Mouse (Mus musculus): ENCODE data around the gene Mvb12a. TPM values are rescaled to one million over a fixed set of nuclear protein-coding genes. Genes with fewer than 3 reads are reported as not detected.
"Not testable (repeated sequence)": the region's sequence is repeated elsewhere in the genome, so short reads cannot be mapped to it uniquely, and the experiment has no call there.

The Mvb12a gene
- total RNA-seq, 2 experiments from 2014 or later = 37.4 to 40.7 TPM

DNA sequence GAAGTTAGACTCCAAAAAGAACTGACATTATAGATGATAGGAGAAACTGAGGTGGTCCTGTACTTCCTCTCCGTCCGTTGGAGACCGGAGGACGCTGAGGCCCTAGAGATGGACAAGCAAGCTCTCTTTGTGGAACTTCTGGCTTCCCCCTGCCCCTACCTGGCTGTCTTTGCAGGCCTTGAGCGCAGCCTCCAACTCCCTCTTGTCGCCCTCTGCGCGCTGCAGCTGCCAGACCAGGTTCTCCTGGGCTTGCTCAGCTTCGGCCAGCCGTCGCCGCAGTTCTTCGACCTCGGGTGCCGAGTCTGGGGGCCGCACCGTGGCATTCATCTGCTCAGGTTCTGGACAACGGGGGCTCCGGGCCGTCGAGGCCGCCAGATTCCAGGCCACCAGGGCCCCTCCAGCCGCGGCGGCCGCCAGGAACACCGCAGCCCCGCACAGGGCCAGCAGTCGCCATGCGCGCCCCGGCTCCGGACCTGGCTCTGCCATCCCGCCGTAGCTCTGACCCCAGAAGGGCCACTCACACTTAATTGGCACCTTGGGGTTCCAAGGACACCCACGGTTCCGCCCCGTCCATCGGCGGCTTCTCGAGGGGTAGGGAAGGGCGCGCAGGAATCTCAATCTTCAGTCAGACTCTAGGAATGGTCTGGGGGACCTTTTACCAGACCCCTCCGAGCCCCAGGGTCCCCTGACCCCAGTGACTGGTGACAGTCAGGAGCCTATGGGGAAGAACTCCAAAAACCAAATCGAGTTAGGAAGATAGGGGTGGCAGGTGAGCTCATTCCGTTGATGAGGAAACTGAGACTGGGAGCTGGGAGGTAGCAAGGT, 17.3 kb upstream of the Mvb12a start, which contains the start of gene Ccdc194:
Gene Ccdc194 (minus strand): TSS at position 486 of the 825 bp plus-strand sequence.
- no peak for DNase-seq
- intact Hi-C loops (cut with DNase I) = loop anchor here (10.0 kb wide), 1 partner anchor 81 kb away; no protein-coding TSS in a partner anchor

DNA sequence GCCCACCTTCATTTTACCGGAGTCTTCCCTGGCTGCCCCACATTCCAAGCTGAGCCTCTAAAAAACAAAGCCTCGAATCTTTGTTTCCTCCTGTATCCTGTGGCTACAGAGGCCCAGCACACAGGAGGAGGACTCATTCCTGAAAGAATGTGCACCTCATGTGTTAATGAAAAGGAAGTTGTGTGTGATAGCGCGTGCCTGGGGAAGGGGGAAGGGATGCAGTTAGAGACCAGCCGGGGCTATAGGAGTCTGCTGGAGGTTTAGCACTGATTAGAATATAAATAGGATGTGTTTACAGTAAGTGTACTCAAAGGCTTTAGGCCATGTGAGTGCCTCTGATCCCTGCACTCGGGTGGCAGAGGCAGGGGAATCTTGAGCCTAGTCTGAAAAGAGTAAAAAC, 16.4 kb upstream of the Mvb12a start:
- intact Hi-C loops (cut with DNase I) = loop anchor here (10.0 kb wide), 1 partner anchor 81 kb away; no protein-coding TSS in a partner anchor
- DNase-seq = no peak

DNA sequence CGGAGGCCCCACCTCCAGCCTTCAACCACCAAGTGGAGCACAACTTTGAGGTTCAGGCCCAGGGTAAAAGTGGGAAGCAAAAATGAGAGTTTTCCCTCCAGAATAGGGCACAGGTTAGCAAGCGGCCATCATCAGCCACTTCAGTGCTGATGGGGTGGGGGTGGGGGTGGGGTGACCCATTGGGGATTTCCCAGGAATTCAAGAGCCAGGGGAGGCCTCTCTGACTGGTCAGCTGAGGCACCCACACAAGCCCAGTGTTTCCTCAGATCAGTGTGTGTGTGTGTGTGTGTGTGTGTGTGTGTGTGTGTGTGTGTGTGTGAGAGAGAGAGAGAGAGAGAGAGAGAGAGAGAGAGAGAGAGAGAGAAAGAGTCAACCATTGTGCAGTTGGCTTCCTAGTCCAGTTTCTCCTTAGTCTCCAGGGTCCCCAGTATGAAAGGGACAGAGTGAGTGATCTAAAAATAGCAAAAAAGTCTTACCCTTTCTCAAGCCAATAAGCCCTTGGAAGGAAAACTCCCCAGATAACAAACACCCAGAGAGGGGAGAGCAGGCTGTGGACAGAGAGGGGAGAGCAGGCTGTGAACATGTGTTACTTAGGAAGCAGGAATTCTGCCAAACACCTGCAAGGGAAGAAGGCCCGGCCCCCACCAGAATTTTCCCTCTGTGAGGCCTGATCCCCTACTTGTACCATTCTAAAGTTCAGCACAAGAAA, 15.4 kb upstream of the Mvb12a start:
- intact Hi-C loops (cut with DNase I) = loop anchor here (10.0 kb wide), 1 partner anchor 83 kb away; no protein-coding TSS in a partner anchor
- DNase-seq = no peak

DNA sequence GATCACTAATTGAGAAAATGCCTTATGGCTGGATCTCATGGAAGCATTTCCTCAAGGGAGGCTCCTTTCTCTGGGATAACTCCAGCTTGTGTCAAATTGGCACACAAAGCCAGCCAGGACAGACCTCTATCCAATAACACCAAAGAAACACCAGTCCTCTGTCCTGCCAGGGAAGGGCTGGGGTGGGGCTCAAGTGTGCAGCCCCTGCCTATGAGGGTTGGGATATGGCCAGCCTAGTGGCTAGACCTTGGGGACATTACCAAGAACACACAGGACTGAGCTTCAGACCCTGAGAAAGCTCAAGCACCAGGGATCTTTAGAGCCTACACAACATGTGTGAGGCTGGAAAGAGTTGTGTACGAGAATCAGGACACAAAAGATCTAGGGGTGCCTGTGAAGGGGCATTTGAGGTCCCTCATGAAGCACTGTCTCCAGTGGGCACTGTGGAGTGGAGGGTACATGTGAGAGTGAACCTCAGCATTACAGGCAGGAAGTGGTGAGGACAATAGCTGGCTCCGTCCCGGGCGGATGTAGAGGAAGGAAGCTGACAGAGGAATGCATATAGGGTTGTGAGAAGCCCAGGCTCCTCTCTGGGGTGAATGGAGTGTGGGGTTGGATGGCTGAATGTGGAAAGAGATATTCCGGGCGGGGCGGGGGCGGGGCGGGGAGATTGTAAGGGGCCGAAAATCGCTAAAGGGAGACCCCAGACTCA, 14.2 kb upstream of the Mvb12a start:
- intact Hi-C loops (cut with DNase I) = loop anchor here (10.0 kb wide), 1 partner anchor 84 kb away; no protein-coding TSS in a partner anchor
- DNase-seq = no peak

DNA sequence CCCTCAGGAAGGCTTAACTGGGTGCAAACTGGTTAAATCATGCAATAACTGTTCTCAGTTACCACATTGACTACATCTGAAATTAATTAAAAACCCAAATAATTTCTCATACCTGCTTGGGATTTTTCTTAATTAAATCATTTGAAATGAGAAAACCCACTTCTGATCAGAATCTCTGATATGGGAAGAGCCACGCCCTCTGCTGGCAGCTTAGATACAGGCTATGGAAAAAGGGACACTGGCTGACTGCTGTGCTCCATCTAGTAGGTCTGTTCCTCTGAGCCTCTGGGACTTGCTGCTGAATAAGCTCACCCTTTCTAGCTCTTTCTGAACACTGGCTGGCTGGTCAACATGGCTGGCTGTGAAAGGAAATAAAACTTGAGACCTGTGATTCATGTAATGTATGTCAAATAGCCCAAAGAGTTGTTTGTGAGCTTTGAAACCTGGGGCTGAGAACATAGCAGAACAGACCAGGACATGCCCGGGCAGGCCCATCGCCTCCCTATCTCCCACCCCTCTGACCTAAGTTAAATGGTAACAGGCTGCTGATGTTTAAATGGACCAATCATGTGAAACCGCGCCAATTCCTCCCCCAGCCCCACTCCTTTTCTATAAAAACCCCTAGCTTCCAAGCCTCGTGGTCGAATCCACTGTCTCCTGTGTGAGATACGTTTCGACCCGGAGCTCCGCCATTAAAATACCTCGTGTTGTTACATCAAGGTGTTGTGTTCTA, 11.8 kb upstream of the Mvb12a start:
- peak; percentile 48 for DNase-seq

DNA sequence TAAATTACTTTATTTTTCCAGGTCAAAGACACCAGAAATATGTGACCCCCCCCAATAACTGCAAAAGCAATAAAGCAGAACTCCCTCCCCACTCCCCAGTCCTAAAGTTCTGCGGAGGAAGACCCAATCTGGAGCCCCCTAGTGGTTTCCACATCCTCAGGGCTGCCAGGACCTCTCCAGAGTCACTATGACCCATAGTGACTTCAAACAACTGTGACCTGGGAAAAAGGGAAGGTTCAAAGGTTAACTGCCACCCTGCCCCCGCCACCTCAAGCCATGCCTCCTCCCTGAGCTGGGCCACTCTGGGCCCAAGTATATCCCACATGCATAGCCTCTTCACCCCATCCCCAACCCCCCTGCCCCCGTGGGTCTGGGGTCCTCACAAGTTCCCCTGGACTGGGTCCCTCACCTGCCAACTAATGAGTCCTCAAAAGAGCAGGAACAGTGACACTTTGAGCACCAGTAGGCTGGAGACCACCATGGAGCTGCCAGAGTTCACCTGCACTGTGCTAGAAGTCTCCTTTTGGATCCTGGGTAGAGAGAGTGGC, 8.4 kb upstream of the Mvb12a start:
- DNase-seq = no peak
- intact Hi-C loops (cut with DNase I) = no loop called here

More for the DNA sequence above, 11.8 kb upstream of the Mvb12a start:
- intact Hi-C loops (cut with DNase I) = not testable (repeated sequence)

DNA sequence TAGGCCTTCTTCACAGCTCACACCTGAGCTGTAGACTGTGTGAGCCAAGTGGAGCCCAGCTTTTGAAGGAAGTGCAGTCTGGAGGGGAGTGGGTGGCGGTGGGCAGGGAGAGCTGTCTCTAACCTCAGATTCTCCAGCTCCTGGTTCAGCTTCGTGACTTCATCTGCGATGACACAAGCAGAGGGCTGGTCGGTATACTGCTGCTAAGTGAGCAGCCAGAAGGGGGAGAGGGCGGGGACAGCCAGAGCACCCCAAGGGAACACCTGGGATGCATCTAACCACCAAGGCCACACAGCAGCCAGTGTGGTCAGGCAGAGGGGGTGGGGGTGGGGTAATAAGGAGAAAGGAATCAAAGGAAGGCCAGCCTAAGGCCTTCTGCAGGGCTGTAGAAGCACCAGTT, 7.1 kb upstream of the Mvb12a start:
- DNase-seq = no peak
- intact Hi-C loops (cut with DNase I) = no loop called here

DNA sequence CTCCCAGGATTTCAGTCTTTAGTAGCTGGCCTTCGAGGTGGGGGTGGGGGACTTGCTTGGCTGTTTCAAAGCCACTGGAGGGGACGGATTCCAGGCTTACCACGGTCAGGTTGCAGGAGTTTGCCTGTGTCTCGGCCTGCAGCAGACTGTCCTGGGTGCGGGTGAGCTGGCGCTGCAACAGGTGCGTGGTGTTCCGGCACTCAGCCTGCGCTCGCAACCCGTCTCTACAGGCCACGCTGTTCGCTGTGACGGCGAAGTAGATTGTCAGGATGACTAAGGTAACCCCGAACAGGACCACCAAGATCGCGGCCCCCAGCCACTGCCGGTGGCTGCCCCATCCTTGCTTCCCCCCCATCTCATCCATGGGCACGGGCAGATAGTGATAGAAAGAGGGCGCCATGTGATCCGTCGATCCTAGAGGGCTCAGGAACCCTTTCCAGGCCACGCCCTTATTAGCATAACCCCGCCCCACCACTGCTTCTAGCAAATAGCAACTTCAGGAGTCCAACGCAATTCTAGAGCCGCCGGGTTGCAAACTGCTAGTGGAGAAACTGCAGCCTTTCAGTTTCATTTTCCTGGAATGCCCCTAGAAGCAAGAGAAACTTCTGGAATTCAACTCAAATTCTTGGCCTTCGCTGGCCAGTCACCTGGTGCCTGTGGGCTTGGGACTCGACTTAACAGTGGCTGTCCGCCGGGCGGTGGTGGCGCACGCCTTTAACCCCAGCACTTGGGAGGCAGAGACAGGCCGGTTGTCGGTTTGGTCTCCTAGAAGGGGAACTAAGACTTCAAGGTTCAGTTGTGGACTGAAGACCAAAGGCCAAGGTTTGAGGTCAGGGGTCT, 5.5 kb upstream of the Mvb12a start, which contains the start of gene Bst2:
Gene Bst2 (minus strand): TSS at position 429 of the 840 bp plus-strand sequence.
- intact Hi-C loops (cut with DNase I) = no loop called here
- DNase-seq = peak; percentile 28

DNA sequence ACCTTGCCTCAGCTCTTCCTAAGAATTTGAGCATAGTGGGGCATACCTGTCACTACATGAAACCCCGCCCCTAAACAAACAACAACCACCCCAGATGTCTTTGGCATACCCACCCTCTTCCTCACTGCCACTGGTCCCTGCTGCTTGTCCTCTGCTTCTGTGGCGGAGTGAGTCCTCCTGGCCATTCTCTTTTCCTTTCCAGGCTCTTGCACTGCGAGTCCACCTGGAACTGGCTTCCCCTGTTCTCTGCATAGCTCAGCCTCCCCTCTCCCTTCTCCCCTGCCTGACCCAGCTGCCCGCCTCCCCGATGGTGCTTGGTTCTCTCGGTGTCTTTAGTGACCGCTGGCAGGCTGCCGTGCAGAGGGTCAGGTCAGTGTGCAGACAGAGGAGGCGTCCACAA, 1.0 kb downstream of the Mvb12a start:
- no peak for DNase-seq
- intact Hi-C loops (cut with DNase I) = no loop called here

DNA sequence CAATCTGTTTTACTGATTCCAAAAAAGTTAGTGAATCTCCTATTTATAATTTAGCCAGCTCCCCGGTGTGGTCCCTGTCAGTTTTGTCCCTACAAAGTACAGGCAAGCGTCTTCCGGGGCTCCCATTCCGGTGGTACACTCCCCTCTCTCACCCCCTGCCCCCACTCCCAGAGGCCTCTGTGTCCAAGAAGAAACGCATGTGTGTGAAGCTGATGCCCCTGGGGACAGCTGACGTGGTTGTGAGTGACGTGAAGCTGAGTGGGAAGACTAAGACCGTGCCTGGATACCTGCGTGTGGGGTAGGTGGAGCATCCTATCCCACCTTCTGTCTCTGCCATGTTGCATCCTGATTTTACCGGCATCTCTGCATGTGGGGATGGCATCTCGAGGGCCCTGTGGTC, 2.3 kb downstream of the Mvb12a start:
- DNase-seq = no peak
- intact Hi-C loops (cut with DNase I) = no loop called here

DNA sequence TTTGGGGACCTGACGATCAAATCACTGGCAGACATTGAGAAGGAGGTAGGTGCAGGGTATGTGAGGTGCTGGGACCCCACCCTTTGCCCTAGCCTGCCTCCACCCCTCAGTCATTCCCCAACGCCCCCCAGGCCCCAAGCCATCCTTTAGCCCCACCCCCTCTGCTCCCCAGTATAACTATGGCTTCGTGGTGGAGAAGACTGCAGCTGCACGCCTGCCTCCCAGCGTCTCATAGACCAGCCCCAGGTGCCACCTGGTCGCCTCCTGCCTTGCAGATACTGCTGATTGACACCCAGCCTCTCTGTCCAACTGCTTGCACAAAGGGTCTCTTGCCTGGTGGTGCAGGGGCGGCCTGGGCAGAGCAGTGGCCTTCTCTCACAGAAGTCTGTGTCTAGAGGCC, 4.9 kb downstream of the Mvb12a start:
- intact Hi-C loops (cut with DNase I) = no loop called here

DNA sequence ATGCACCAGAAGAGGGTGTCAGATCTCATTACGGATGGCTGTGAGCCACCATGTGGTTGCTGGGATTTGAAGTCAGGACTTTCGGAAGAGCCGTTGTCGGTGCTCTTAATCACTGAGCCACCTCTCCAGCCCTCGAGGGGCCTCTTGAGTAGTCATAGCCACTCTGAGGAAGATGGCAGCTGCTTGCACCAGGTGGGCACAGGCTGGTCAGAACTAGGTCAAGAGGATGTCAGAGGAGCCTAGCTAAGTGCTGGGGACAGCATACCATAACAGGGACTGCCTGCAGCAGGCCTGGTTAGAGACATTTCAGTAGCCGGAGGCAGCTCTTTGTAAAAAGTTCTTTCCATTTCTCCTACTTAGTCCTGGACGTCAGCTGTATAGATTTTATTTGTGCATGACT, 8.0 kb downstream of the Mvb12a start:
- DNase-seq = no peak
- intact Hi-C loops (cut with DNase I) = no loop called here

More for the DNA sequence above, 4.9 kb downstream of the Mvb12a start:
- DNase-seq = no peak

DNA sequence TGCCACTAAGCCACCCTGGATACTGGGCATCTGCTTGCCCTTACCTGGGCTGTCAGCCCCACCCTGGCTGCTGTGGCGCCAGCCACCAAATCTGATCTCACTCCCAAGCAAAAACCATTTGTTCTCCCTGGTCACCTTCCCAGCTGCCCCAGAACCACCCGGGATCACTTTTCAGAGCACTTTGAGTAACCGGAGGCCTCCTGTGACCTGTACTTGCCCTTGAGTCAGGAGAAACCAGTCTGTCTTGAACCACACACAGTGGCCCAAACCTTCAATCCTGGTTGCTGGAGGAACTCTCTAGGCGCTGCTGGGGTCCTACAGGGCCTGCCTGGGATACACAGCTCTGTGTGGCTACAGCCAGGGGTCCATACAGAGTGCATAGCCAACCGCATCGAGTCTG, 10.0 kb downstream of the Mvb12a start:
- intact Hi-C loops (cut with DNase I) = no loop called here
- DNase-seq = no peak

DNA sequence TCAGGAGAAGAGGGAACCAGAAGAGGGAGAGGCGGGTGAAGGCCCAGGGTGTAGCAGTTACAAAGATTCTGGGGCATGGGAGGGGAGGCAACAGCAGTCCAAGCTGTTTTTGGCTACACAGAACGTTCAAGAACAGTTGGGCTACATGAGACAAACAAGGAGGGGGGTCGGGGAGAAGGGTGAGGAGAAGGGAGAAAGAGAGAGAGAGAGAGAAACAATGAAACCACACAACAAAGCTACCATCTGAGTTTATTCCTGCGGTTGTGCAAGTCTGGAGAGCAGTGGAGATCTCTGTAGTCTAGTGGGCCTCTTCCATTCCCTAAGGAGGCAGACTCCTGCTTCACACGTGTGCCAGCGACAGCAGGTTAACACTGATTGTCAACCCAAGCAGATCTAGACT, 11.3 kb downstream of the Mvb12a start:
- no peak for DNase-seq
- intact Hi-C loops (cut with DNase I) = no loop called here

DNA sequence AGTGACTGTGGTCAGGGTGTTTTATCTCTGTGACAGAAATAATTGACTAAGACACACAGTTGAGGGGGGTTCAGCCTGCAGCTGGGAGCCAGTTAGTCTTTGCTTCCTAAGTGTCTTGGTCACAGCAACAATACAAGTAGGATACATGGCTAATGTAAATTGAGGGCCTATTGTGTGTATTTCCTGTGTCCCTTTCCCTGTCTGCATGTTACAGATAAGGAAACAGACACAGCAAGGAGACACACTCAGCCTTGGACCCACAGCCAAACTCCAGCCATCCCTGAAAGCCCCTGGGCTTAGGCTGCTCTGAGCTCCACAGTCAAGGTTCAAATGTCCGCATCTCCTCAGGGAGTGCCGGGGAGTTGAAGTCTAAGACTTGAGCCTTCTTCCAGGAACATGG, 11.9 kb downstream of the Mvb12a start:
- DNase-seq = no peak
- intact Hi-C loops (cut with DNase I) = no loop called here

DNA sequence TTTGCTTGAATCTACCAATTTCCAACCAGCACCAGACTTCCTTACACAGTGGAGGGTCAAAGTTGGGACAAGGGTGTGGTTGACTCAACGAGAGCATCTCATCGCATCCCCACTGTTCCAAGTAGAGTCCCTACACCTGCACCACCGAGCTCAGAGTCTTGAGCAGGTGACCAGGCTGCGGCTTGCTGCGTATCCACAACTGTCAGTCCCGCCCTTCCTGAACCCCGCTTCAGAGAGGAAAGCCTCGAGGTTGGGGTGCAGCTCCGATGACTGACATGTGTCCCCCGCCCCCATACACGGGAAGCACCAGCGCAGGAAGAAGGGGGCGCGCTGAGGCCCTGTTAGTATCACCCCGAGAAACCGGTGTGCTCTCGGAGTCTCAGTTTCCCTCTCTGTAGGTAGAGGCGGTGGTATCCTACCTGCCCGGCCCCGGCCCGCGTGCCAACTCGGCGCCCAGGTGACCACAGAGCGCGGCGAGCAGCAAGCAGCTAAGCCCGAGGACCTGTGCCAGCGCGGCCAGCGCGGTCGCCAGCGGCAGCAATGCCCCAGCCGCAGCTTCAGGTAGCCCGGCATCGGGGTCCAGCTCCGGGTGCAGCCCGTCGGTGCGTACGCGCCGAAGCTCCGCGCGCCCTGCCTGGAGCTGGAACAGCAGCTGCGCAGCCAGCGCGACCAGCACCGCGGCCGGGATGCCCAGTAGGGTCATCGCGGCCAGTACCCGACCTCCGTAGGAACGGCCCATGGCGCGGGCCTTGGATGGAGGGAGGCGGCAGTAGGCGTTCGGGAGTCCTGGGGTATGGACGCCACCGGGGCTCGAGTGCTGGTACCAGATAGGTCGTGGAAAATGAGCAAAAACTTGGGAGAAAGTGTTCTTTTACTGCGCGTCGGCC, 15.6 kb downstream of the Mvb12a start, which contains the start of gene Tmem221:
Gene Tmem221 (minus strand): TSS at position 801 of the 887 bp plus-strand sequence.
- intact Hi-C loops (cut with DNase I) = no loop called here
- DNase-seq = no peak

DNA sequence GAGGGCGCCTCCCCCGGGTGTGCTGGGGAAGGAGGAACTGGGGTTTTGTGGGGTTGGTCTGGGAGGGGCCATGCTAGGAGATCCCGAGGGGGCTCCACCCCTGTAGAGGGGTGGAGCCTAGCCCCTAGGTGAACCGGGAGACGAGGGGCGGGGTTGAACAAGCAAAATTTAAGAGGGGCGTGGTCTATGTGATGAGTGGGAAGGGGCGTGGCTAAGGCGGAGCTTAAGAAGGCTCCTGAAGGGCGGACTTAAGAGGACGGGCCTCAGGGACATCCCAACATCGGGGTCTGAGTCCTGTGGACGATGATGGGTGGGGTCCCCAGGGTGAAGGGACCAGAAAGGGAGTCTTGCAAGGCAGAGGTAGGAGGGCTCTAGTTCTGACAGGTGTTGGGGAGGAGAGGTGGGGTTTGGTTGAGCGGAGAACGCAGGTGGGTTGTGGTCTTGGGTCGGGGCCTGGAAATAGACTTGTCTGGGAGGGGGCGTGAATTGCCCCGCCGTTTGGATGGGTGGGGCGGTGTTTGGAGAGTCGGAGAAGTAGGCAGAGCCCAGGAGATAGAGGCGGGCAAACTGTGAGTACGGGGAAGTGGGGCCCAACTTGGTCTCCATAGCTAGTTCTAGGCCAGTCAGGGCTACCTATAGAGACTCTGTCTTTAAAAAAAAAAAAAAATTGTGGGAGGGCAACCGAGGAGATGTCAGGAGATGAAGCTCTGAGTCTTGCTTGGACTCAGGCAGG, 16.4 kb downstream of the Mvb12a start:
- intact Hi-C loops (cut with DNase I) = no loop called here
- peak; percentile 28 for DNase-seq
